20 mouse cellular contexts compared by ENCODE assay signal in genomic region chr5:35144716-35145115, GRCm38 (mm10). TPM values are rescaled to one million over a fixed set of nuclear protein-coding genes. Genes with fewer than 3 reads are reported as not detected.
DNase-seq lines count a peak whose midpoint lies in the region; ATAC-seq lines count a peak whose summit lies in the region.
"Had no signal": no experiment of that assay in that cellular context is flagged by ENCODE, and none has a peak within 500 bp of the region (broad histone marks: within the 10 kb centered on the region; RNA-seq: fewer than 3 reads in every experiment).

No protein-coding gene starts in this region.

- peaks cover 4% of the 10 kb centered on the region; the same call in 1 of the 2 replicates for H3K27me3 ChIP-seq in forebrain, embryonic 12.5 days
- H3K27me3 ChIP-seq in midbrain, embryonic 11.5 days (ENCODE audit: control insufficient read depth, insufficient read depth, low read length) = no peaks in the 10 kb centered on the region
- H3K27me3 ChIP-seq: embryonic facial prominence, embryonic 13.5 days had no signal

- no peak overlapping the region for H3K9ac ChIP-seq in forebrain, embryonic 12.5 days
- H3K9ac ChIP-seq in midbrain, embryonic 11.5 days (ENCODE audit: low read length) = no peak overlapping the region
- H3K9ac ChIP-seq: embryonic facial prominence, embryonic 13.5 days; hindbrain, embryonic 12.5 days had no signal

- DNase-seq in brain, adult 2 months (ENCODE audit: low read depth, low spot score) = peak; percentile 85
- peak; percentile 87 for DNase-seq in cerebellum, adult 11-12 months
- DNase-seq in cerebellum, adult 9-10 months = peak; percentile 89
- DNase-seq in cerebellum, postnatal 25 days = peak; percentile 78 to 82
- DNase-seq in lung, postnatal 4 days = no peak
- DNase-seq in midbrain, embryonic 11.5 days (ENCODE audit: low spot score, missing footprints) = no peak
- DNase-seq in MN1 (ENCODE audit: low spot score) = no peak
- DNase-seq: adrenal gland, postnatal 14 days; heart, adult 18-20 months; heart, postnatal 10 days; heart, postnatal 4 days; kidney, adult 11 months had no signal

- 88% methylated on average over 2 of the region's 2 CpGs for WGBS in forebrain, embryonic 12.5 days
- 89% methylated on average over 2 of the region's 2 CpGs for WGBS in midbrain, embryonic 11.5 days

- H3K4me3 ChIP-seq in forebrain, embryonic 12.5 days (replicated peaks) = no peak overlapping the region
- H3K4me3 ChIP-seq in midbrain, embryonic 11.5 days (ENCODE audit: low read depth, low read length) = no peak overlapping the region
- H3K4me3 ChIP-seq: embryonic facial prominence, embryonic 13.5 days; heart, embryonic 10.5 days; hindbrain, embryonic 12.5 days had no signal

- no peaks in the 10 kb centered on the region for H3K36me3 ChIP-seq in forebrain, embryonic 12.5 days (replicated peaks)
- no peaks in the 10 kb centered on the region for H3K36me3 ChIP-seq in midbrain, embryonic 11.5 days (ENCODE audit: control insufficient read depth, insufficient read depth, low read length)
- H3K36me3 ChIP-seq: embryonic facial prominence, embryonic 13.5 days; heart, embryonic 10.5 days; hindbrain, embryonic 12.5 days had no signal

- no peak for ATAC-seq in forebrain, embryonic 12.5 days (ENCODE audit: low FRiP score)
- no peak for ATAC-seq in midbrain, embryonic 11.5 days (ENCODE audit: low FRiP score)
- ATAC-seq: activated CD4-positive, CD25-positive, alpha-beta regulatory T cell, adult 4 months; forebrain, embryonic 14.5 days; hindbrain, postnatal 0 days; Patski had no signal

- no peak overlapping the region for H3K4me2 ChIP-seq in forebrain, embryonic 12.5 days
- H3K4me2 ChIP-seq in midbrain, embryonic 11.5 days = no peak overlapping the region
- H3K4me2 ChIP-seq: embryonic facial prominence, embryonic 13.5 days; hindbrain, embryonic 12.5 days had no signal

- no peaks in the 10 kb centered on the region for H3K9me3 ChIP-seq in forebrain, embryonic 12.5 days
- no peaks in the 10 kb centered on the region for H3K9me3 ChIP-seq in midbrain, embryonic 11.5 days (ENCODE audit: control insufficient read depth, low read length)
- H3K9me3 ChIP-seq: embryonic facial prominence, embryonic 13.5 days; heart, embryonic 10.5 days; hindbrain, embryonic 12.5 days had no signal

- no peak overlapping the region for H3K27ac ChIP-seq in forebrain, embryonic 12.5 days
- no peak overlapping the region for H3K27ac ChIP-seq in midbrain, embryonic 11.5 days (ENCODE audit: low read depth, low read length)
- H3K27ac ChIP-seq: embryonic facial prominence, embryonic 13.5 days; heart, embryonic 10.5 days; hindbrain, embryonic 12.5 days; hindbrain, postnatal 0 days had no signal

- peaks cover 25% of the 10 kb centered on the region for H3K4me1 ChIP-seq in forebrain, embryonic 12.5 days
- no peaks in the 10 kb centered on the region; the same call in 1 of the 2 replicates for H3K4me1 ChIP-seq in midbrain, embryonic 11.5 days (ENCODE audit: control insufficient read depth, insufficient read depth, low read length)

RNA-seq across cellular contexts. Expression of gene Lrpap1, which starts 39.1 kb away (rescaled TPM):
- polyA plus RNA-seq in forebrain, embryonic 12.5 days (2016; fragmentation: Nextera tagmentation; extraction: Ambion mirVana) = 94.7 and 96.2 TPM in 2 replicates
- 95.5 and 105 TPM in 2 replicates for polyA plus RNA-seq in midbrain, embryonic 11.5 days (2014; fragmentation: Nextera tagmentation; extraction: Ambion mirVana)

Comparison
In these comparisons a context has a peak if more than half of its experiments do, and no peak if none do; other contexts are left out.
1. DNase-seq: peak in brain, adult 2 months (single experiment), cerebellum, adult 11-12 months (single experiment), cerebellum, adult 9-10 months (single experiment) and cerebellum, postnatal 25 days (2 of 2); none in lung, postnatal 4 days (0 of 2), midbrain, embryonic 11.5 days (single experiment) and MN1 (single experiment).